Mouse (Mus musculus): ENCODE measurements at regions not wholly inside any gene's neighbourhood (a gene's known extent, or its start where the extent isn't known, plus 50 kb on each side); places are given as distances from the start of the nearest gene placed in this dataset.

DNA sequence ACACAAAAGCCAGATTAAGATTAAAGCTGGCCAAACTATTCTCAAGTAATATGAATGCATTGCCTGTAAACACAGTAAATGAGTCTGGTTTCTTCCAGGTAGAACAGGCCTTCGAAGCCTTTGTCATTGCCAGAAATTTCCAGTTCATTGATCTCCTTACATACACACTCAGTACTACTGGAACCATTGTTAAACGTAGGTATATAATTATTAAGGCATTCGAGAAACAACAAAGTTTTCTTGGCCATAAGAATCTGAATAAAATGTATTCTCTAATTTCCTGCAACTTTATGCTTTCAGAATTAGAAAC, 337.5 kb downstream of the Hs3st1 start:
- H3K9ac ChIP-seq = no peak overlapping the region
- H3K36me3 ChIP-seq (replicated peaks) = no peaks in the 10 kb centered on the region
- no peak overlapping the region for H3K27ac ChIP-seq (replicated peaks)
- H3K4me1 ChIP-seq (replicated peaks) = no peaks in the 10 kb centered on the region
- H3K4me2 ChIP-seq = no peak overlapping the region
- WGBS (ENCODE audit: insufficient replicate concordance) = 52% methylated on average over 3 of the region's 3 CpGs
- H3K4me3 ChIP-seq (replicated peaks) = no peak overlapping the region
- no peak for ATAC-seq (ENCODE audit: insufficient read depth)
- H3K27me3 ChIP-seq = no peaks in the 10 kb centered on the region
- no peaks in the 10 kb centered on the region for H3K9me3 ChIP-seq (replicated peaks)

- Histone ChIP-seq H3K27me3 (no peaks in the 10 kb centered on the region), H3K4me2 (no peak overlapping the region), H3K36me3 (replicated peaks) (no peaks in the 10 kb centered on the region), H3K4me1 (replicated peaks) (no peaks in the 10 kb centered on the region), H3K27ac (replicated peaks) (no peak overlapping the region), H3K4me3 (replicated peaks) (no peak overlapping the region), H3K9me3 (replicated peaks) (no peaks in the 10 kb centered on the region), H3K9ac (no peak overlapping the region)
- WGBS (ENCODE audit: insufficient replicate concordance) = 62% methylated on average over 11 of the region's 11 CpGs
- no peak for ATAC-seq (ENCODE audit: insufficient read depth)
Observed at GRCm38 (mm10) chr5:39417121-39417844, 338.0 kb downstream of the Hs3st1 start.

- Histone ChIP-seq H3K27me3 (no peaks in the 10 kb centered on the region), H3K4me2 (no peak overlapping the region), H3K9me3 (replicated peaks) (no peaks in the 10 kb centered on the region), H3K4me1 (replicated peaks) (no peaks in the 10 kb centered on the region), H3K27ac (replicated peaks) (no peak overlapping the region), H3K4me3 (replicated peaks) (no peak overlapping the region), H3K36me3 (replicated peaks) (no peaks in the 10 kb centered on the region), H3K9ac (no peak overlapping the region)
- ATAC-seq (ENCODE audit: insufficient read depth) = no peak
- 44% methylated on average over 2 of the region's 2 CpGs for WGBS (ENCODE audit: insufficient replicate concordance)
Observed at GRCm38 (mm10) chr5:39416597-39417023, 338.7 kb downstream of the Hs3st1 start.

DNA sequence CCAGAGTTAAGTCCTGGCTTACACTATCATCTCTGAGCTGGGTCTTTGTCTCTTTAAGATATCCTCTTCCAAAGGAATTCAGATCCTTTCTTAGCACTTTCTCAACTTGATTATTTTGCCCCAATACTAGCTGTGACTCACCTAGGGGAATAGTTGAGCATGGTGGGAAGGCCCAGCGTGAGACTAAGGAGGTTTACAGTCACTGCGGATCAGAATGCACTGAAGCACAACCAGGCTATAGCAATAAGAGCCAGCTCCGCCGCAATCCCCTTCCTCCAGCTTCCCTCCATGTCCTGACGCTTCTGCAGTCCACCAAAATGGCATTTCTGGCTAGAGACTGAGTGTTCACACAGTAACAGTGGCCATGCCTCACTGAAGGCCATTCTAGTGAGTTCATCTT, 342.5 kb downstream of the Hs3st1 start:
- 54% methylated on average over 5 of the region's 5 CpGs for WGBS (ENCODE audit: insufficient replicate concordance)
- ATAC-seq (ENCODE audit: insufficient read depth) = no peak
- Histone ChIP-seq H3K4me2 (no peak overlapping the region), H3K27ac (replicated peaks) (no peak overlapping the region), H3K9ac (no peak overlapping the region), H3K36me3 (replicated peaks) (no peaks in the 10 kb centered on the region), H3K4me1 (replicated peaks) (no peaks in the 10 kb centered on the region), H3K9me3 (replicated peaks) (no peaks in the 10 kb centered on the region), H3K27me3 (no peaks in the 10 kb centered on the region), H3K4me3 (replicated peaks) (no peak overlapping the region)

- no peak overlapping the region for H3K4me2 ChIP-seq
- no peak overlapping the region for H3K4me3 ChIP-seq (replicated peaks)
- no peaks in the 10 kb centered on the region for H3K36me3 ChIP-seq (replicated peaks)
- H3K27ac ChIP-seq (replicated peaks) = no peak overlapping the region
- no peaks in the 10 kb centered on the region for H3K9me3 ChIP-seq (replicated peaks)
- no peaks in the 10 kb centered on the region for H3K27me3 ChIP-seq
- H3K4me1 ChIP-seq (replicated peaks) = no peaks in the 10 kb centered on the region
- ATAC-seq (ENCODE audit: insufficient read depth) = no peak
- no peak overlapping the region for H3K9ac ChIP-seq
Observed at GRCm38 (mm10) chr5:39390391-39390987, 364.8 kb downstream of the Hs3st1 start.

DNA sequence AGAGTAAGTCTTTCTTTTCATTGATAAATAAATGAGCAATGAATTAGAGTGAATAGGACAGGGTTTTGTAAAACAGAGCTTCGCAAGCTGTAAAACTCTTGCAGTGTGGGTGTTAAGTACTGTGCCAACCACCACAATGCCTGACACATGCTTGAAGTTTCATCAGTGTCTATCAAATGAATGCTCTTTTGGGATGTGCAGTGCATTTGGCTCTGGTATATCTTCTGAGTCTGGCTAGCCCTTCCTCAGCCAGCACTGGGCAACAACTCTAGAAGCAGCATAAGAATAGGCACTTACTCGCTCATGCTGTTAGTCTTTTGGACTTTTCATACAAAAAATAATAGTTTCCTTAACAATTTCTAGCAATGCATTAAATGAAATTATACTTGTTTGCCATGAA, 370.9 kb downstream of the Hs3st1 start:
- Histone ChIP-seq H3K4me3 (replicated peaks) (no peak overlapping the region), H3K36me3 (replicated peaks) (no peaks in the 10 kb centered on the region), H3K27ac (replicated peaks) (no peak overlapping the region), H3K4me1 (replicated peaks) (no peaks in the 10 kb centered on the region), H3K9ac (no peak overlapping the region), H3K4me2 (no peak overlapping the region), H3K27me3 (no peaks in the 10 kb centered on the region), H3K9me3 (replicated peaks) (no peaks in the 10 kb centered on the region)
- no peak for ATAC-seq (ENCODE audit: insufficient read depth)
- 70% methylated on average over 2 of the region's 2 CpGs for WGBS (ENCODE audit: insufficient replicate concordance)

- Histone ChIP-seq H3K27me3 (no peaks in the 10 kb centered on the region), H3K27ac (replicated peaks) (no peak overlapping the region), H3K36me3 (replicated peaks) (no peaks in the 10 kb centered on the region), H3K4me3 (replicated peaks) (no peak overlapping the region), H3K9me3 (replicated peaks) (no peaks in the 10 kb centered on the region), H3K4me2 (no peak overlapping the region), H3K9ac (no peak overlapping the region), H3K4me1 (replicated peaks) (no peaks in the 10 kb centered on the region)
- whole genome bisulfite sequencing (ENCODE audit: insufficient replicate concordance) = 64% methylated on average over 3 of the region's 3 CpGs
- no peak for ATAC-seq (ENCODE audit: insufficient read depth)
Observed at GRCm38 (mm10) chr5:39374199-39374598, 381.1 kb downstream of the Hs3st1 start.

- Histone ChIP-seq H3K9ac (no peak overlapping the region), H3K27ac (replicated peaks) (no peak overlapping the region), H3K4me1 (replicated peaks) (no peaks in the 10 kb centered on the region), H3K36me3 (replicated peaks) (no peaks in the 10 kb centered on the region), H3K27me3 (no peaks in the 10 kb centered on the region), H3K4me3 (replicated peaks) (no peak overlapping the region), H3K9me3 (replicated peaks) (no peaks in the 10 kb centered on the region), H3K4me2 (no peak overlapping the region)
- ATAC-seq (ENCODE audit: insufficient read depth) = no peak
- WGBS (ENCODE audit: insufficient replicate concordance) = 53% methylated on average over 3 of the region's 3 CpGs
Observed at GRCm38 (mm10) chr5:39348680-39349079, 406.6 kb downstream of the Hs3st1 start.

GRCm38 (mm10) chr5:39347019-39347418, 408.3 kb downstream of the Hs3st1 start:
- 54% methylated on average over 3 of the region's 3 CpGs for WGBS (ENCODE audit: insufficient replicate concordance)
- Histone ChIP-seq H3K9ac (no peak overlapping the region), H3K36me3 (replicated peaks) (no peaks in the 10 kb centered on the region), H3K27me3 (no peaks in the 10 kb centered on the region), H3K27ac (replicated peaks) (no peak overlapping the region), H3K4me3 (replicated peaks) (no peak overlapping the region), H3K4me1 (replicated peaks) (no peaks in the 10 kb centered on the region), H3K4me2 (no peak overlapping the region), H3K9me3 (replicated peaks) (no peaks in the 10 kb centered on the region)
- ATAC-seq (ENCODE audit: insufficient read depth) = no peak

- Histone ChIP-seq H3K4me1 (replicated peaks) (no peaks in the 10 kb centered on the region), H3K4me3 (replicated peaks) (no peak overlapping the region), H3K9ac (no peak overlapping the region), H3K9me3 (replicated peaks) (no peaks in the 10 kb centered on the region), H3K36me3 (replicated peaks) (no peaks in the 10 kb centered on the region), H3K27ac (replicated peaks) (no peak overlapping the region), H3K4me2 (no peak overlapping the region), H3K27me3 (no peaks in the 10 kb centered on the region)
- ATAC-seq (ENCODE audit: insufficient read depth) = no peak
- 47% methylated on average over 1 of the region's 1 CpGs for WGBS (ENCODE audit: insufficient replicate concordance)
Observed at GRCm38 (mm10) chr5:39337917-39338316, 417.4 kb downstream of the Hs3st1 start.

DNA sequence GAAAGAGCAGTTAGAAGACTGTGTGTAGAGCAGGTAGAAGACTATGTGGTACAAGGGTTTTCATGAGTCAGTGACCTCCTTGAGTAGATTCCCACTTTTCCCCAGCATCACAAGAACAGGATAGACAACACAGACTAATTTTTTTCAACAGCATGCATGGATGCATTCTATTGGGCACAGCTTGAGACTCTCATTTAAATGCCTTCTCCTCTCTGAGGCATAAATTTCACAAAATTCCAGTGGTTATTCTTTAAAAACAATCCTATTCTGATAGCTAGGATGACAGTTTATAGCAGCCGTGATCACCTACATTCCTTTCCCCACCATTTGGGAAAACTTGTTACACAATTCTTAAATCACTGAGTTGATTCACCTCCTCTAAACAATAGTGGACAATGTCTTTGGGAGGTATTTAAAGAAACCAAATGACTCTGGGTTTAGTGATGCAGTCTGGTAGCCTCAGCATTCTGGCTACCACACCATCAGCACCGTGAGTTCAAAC, 418.7 kb downstream of the Hs3st1 start:
- H3K4me1 ChIP-seq (replicated peaks) = no peaks in the 10 kb centered on the region
- H3K9me3 ChIP-seq (replicated peaks) = no peaks in the 10 kb centered on the region
- H3K4me2 ChIP-seq = no peak overlapping the region
- no peaks in the 10 kb centered on the region for H3K27me3 ChIP-seq
- ATAC-seq (ENCODE audit: insufficient read depth) = no peak
- H3K9ac ChIP-seq = no peak overlapping the region
- H3K36me3 ChIP-seq (replicated peaks) = no peaks in the 10 kb centered on the region
- no peak overlapping the region for H3K27ac ChIP-seq (replicated peaks)
- no peak overlapping the region for H3K4me3 ChIP-seq (replicated peaks)
- WGBS (ENCODE audit: insufficient replicate concordance) = 64% methylated on average over 2 of the region's 2 CpGs

GRCm38 (mm10) chr5:39335321-39335720, 420.0 kb downstream of the Hs3st1 start:
- WGBS (ENCODE audit: insufficient replicate concordance) = 24% methylated on average over 2 of the region's 2 CpGs
- Histone ChIP-seq H3K36me3 (replicated peaks) (no peaks in the 10 kb centered on the region), H3K27ac (replicated peaks) (no peak overlapping the region), H3K9me3 (replicated peaks) (no peaks in the 10 kb centered on the region), H3K9ac (no peak overlapping the region), H3K4me3 (replicated peaks) (no peak overlapping the region), H3K4me2 (no peak overlapping the region), H3K4me1 (replicated peaks) (no peaks in the 10 kb centered on the region), H3K27me3 (no peaks in the 10 kb centered on the region)
- ATAC-seq (ENCODE audit: insufficient read depth) = no peak
